Mouse (Mus musculus) stomach, postnatal 0 days (tissue): ENCODE measurements around the gene Gucd1.

Experiments used
- CTCF ChIP-seq: IDR thresholded peaks from 2 replicates; pipeline ENCODE4 v1.5.1; 2016; ENCODE audit warnings: antibody characterized with exemption, low read depth, mild to moderate bottlenecking, moderate library complexity
- EP300 ChIP-seq: optimal IDR thresholded peaks from 2 replicates; pipeline ENCODE3; 2016; ENCODE audit warnings: antibody characterized with exemption

DNA sequence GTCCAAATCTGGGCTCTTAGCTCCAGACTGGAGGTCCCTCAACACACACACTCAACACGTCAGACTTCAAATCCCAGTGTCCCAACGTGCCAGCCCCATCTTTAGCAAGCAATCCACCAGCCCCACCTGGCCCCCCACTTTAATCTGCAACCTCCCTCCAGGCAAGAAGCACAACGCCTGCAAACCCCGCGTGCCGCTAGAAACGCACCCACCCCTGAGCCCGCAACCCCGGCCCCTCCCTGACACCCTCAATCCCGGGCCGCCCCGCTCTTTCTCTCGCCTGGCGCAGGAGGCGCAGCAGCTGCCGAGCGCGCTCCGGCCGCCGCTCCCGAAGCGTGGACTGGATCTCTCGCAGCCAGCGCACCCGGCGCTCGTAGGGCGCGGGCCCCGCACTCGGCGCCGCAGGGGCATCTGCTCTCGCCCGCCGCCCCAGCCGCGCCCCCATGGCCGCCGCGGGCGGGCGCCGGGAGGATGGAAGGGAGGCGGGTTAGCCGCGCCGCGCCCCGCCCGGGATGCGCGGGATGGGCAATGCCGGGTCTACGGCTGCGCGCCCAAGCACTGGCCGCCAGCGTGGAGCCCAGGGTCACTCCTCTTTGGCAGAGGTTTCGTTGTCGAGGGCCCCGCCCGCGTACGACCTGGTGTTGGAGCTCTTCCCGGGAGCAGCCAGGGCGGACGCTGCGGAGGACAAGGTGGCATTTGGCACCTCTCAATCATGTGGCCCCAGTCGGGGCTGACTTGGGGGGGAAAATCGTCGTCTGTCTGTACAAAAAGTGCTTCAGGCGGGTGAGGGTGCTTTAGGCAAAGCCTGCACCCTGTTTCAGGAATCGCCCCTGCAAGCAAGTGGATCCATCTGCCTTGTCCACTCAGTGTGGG lies 42.1 kb upstream of the Gucd1 start, which contains the start of gene Lrrc75b:
- TF ChIP-seq EP300 (no peak), CTCF (no peak)
